Mouse (Mus musculus) ovary, postnatal 36 days (tissue): ENCODE data around the gene Dlgap4.
A peak's percentile ranks its signal among the peaks of the same experiment; 100 is the strongest.

ENCODE experiments used
- DNase-seq: peaks from one replicate; pipeline ENCODE4 v3.0.0; 2022; ENCODE audit warnings: low spot score, mixed read lengths

Dlgap4 gene

DNA sequence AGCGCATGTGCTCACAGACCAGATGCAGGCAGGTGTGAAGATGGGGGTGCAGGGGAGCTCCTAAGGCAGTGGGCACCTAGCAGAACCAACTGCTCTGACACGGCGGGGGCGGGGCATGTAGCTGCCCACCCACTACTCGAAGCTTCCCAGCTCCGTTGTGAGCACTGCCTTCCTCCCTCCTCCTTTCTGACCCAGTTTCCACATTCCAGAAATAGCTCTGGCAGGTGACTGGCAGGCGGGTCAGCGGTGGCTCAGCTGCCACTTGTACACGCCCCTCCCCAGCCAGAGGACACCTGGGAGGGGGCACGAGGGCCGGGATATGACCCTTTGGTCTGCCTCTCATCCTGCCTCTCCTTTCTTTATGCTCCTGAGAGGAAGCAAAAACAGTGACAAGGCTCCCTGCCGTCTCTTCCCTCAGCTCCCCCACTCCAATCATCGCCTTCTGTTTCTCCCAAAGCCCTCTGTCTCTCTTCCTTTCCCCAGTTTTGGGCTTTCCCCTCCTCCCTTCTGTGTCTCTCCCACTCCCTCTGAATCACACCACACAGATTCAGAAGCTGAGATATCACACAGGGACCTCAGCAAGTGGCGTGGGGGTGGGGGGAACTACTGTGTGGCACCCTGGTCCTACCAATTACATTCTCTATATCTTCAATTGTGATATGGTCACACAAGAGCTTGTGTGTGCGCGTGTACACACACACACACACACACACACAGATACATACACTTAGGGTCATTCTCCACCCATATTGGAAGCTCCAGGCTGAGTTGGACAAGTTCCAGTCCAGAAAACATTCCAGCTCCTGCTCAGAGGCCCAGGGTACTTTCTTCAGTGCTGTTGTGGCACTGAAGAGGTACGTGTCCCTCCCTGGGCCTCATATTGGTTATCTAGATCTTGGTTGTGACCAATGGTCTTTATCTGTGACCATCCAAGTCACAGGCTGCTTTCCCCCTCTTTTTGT lies 104.1 kb downstream of the Dlgap4 start:
- DNase-seq = no peak

DNA sequence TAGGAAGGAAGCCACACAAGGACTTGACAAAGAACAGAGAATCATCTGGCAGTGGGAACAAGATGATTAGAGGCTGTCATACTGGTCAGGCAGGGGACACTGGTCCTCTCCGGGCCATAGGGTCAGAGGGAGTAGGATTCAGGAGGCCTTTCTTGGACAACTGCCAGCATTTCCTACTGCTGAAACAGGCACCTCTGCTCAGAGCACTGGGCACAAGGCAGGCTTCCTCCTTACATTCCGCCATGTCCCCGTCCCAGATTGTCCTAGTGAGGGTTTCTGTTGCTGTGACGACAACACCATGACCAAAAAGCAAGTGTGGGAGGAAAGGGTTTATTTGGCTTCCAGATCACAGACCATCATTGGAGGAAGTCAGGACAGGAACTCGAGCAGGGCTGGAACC lies 105.3 kb downstream of the Dlgap4 start:
- DNase-seq = no peak

GRCm38 (mm10) chr2:156719549-156720312 lies 106.2 kb downstream of the Dlgap4 start:
- DNase-seq = no peak

DNA sequence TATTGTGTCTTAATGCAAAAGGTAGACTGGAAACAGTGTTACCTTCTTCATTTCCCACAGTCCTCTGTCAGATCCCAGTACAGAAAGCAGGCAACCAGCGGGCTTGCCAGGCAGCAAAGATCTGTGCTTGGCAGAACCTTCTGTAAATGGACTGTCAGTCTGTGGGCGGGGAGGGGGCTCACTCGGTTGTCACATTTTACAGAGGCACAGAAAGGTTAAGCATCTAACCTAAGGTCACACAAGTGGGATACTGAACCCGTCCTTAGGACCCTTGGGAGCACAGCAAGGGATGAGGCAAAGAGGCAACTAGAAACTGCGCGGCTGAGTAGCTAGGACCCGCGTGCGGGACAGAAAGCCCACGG lies 106.8 kb downstream of the Dlgap4 start:
- DNase-seq = no peak

GRCm38 (mm10) chr2:156720675-156721553 lies 107.4 kb downstream of the Dlgap4 start:
- DNase-seq = peak; percentile 97

- DNase-seq = no peak
Observed at GRCm38 (mm10) chr2:156721554-156722070, 108.1 kb downstream of the Dlgap4 start.

GRCm38 (mm10) chr2:156722071-156722575 lies 108.6 kb downstream of the Dlgap4 start:
- peak; percentile 56 for DNase-seq

GRCm38 (mm10) chr2:156722752-156723151 lies 109.2 kb downstream of the Dlgap4 start:
- DNase-seq = no peak

DNA sequence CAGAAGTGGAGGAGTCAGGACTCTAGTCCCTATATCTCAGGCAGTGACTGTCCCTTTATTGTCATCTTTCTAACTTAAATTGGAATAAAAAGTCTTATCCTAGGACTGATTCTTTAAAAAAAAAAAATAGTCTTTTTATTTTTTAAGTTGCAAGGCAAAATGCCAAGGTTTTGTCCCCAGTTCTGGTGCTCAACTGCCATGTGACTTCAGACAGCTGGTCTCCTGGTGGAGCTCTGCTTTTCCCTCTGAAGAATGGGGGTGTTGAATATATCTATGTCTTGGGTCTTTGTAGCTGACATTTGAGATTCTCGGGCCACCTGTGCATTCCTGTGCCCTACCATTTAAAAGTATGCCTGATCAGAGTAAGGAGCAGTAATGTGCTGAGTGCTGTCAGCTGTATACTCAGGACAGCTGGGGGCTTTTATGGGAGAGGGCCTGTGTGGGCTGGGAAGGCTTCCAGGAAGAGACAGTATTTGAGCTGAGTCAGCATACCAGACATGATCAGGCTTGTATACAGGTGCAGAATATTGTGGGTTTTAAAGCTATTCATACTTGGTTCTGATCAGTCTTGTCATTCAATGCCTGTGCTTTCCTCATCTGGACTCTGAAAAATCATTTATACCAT lies 110.5 kb downstream of the Dlgap4 start:
- DNase-seq = no peak

GRCm38 (mm10) chr2:156724871-156725270 lies 111.4 kb downstream of the Dlgap4 start:
- DNase-seq = no peak

DNA sequence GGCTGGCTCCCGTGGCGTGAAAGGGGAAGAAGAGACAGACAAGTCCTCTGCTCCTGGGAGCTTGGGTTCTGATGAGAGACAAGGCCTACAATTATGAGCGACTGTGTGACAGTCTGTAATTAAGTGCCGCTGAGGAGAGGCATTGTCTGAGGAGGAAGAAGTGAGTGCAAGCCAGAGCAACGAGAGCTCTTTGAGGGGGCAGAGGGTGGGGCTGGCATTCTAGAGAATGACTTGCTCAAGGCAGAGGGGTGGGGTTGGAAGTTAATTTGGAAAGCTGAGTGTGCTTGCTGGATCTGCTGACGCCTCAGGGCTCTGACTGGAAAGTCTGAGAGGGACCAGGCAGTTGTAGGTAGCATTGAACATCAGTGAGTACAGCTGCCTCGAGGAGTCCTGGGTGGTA lies 112.8 kb downstream of the Dlgap4 start:
- no peak for DNase-seq

DNA sequence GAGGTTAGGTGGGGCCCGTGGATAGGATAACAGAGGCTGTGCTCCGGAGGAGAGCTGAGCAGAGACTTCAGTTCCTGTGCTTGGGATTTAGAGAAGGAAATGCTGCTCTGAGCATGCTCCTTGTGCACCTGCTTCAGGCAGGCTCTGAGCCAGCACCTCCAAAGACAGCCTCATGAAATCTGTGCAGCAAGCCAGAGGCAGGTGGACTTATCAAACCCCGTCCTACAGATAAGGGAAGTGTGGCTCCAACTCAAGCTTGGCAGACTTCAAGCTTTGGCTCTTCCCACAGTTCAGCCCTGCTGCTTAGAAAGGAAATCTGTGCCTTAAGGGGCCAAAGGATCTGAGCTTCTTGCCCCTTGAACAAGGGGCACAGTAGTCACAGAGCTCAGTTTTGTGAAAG lies 113.4 kb downstream of the Dlgap4 start:
- no peak for DNase-seq

GRCm38 (mm10) chr2:156729537-156730469 lies 116.3 kb downstream of the Dlgap4 start:
- DNase-seq = no peak

GRCm38 (mm10) chr2:156730501-156730921 lies 117.0 kb downstream of the Dlgap4 start:
- DNase-seq = no peak

DNA sequence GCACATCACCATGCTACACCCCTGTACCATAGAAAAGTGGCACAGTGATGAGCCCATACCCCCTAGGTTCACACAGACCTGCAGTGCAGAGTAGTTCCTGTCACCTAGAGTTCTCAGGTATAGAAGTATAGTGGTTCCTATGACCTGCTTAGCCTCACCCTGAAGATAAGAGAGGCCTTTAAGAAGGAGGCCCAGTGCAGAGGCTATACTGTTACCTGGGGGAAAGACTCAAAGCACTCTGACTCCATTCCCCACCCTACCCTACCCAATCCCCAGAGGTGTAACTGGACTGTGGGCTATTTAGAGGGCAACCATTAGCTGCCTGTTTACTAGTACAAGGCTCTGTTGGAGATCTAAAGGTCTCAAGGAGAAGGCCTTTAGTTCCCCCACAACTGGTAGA lies 118.1 kb downstream of the Dlgap4 start:
- DNase-seq = no peak

GRCm38 (mm10) chr2:156732109-156732508 lies 118.6 kb downstream of the Dlgap4 start:
- DNase-seq = peak; percentile 67

DNA sequence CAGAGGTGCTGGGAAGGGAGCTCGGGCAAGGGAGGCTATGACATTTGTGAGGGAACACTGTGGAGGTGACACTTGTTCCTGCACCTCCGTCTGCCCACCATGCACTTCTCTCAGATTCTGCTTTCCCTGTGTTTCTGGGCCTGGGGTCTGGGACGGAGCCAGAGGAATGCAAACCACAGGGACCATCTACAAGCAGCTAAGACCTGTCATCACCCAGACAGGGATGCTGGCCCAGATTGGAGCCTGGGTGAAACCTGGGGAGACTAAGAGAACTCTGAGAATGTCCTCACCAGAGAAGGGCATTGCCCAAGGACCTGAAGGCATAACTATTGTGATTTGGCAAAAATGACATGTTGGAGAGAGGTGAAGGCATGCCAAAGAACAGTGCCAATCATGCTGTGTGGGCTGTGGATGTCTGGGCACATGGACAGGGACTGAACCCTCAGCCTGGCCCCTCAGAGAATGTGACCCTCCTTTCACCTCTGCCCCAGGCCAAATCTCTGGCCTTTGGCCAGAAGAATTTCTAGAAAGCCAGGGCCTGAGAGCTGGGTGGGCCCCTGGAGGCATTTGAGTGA lies 122.3 kb downstream of the Dlgap4 start:
- DNase-seq = no peak

DNA sequence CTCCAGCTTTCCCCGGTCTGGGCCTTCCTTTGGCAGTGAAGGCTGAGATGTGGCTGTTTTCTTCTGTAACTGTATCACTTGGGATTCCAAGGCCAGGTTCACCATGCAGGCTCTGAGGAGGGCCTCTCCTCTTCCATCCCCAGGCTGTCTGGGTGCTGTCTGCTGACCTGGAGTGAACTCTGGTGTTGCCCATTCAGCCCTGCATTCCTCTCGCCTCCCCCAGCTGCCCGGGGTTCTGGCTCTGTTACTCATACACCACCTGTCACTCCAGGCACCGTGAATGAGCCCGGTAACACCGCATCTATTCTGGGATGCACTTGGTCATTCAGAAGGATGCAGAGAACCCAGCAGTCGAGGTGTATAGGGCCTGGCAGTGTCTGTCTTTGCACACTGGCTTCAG lies 123.3 kb downstream of the Dlgap4 start:
- DNase-seq = no peak

- peak; percentile 64 for DNase-seq
Observed at GRCm38 (mm10) chr2:156737976-156738375, 124.5 kb downstream of the Dlgap4 start.

DNA sequence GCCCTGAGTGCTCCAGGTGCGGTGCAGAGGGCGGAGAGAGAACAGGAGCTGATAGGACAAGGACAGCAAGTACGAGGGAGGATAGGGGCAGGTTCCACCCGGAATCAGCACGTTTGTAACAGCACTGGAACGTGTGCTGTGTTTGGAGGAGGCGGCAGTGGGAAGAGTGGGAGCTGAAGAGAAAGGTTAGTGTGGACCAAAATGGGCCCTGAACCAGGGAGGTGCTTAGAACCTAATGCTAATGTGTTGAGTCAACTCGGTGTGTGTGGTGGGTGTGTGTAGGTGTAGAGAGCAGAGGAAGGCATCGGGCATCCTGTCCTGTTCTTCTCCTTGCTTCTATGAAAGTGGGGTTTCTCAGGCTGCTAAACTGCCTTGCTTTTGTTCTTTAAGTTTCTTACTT lies 127.8 kb downstream of the Dlgap4 start:
- no peak for DNase-seq
